Mouse (Mus musculus): ENCODE results near the gene Gbp5.

DNA sequence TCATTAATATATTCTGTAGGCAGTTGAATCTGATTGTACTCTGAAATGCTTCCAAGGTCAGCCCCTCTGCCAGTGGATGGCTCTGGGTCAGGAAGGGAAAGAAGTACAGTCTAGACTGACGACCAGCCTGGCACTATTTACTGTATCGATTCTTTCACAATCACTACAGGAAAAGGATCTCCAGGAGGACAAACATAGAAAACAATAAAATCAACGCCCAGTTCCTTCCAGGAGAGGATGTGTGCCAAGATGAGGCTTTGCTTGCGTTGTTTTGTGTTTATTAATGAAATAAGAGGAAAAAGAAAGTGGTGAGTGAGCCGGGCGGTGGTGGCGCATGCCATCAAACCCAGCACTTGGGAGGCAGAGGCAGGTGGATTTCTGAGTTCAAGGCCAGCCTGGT, 39.6 kb upstream of the Gbp5 start:
- TF ChIP-seq CTCF (IDR thresholded peaks at IDR 0.05; ENCODE audit: extremely low read depth, insufficient read depth, low read length) (no peak), POLR2A (IDR thresholded peaks at IDR 0.05; ENCODE audit: extremely low read depth, insufficient read depth, low read length) (no peak)
